Mouse (Mus musculus) limb, embryonic 14.5 days (tissue): ENCODE results near the gene Cul7. TPM values are rescaled to one million over a fixed set of nuclear protein-coding genes. Genes with fewer than 3 reads are reported as not detected.

Source experiments
- ATAC-seq: fragments of 200-750 bp; cut with Nextera tagmentation; 2 replicates; pipeline ENCODE4 v1.8.0; 2017; ENCODE audit warnings: low read depth, moderate number of reproducible peaks, moderate TSS enrichment; ENCODE audit not compliant: low FRiP score
- DNase-seq: peaks from one replicate; pipeline ENCODE4 v3.0.0-alpha.2; 2015; ENCODE audit warnings: low spot score
- H3K27ac ChIP-seq: fragments of 300-500 bp; sonication (generic); replicated peaks from 2 replicates; pipeline ENCODE4 v1.5.1; 2014; ENCODE audit warnings: low read depth, mild to moderate bottlenecking, low read length, moderate library complexity, mixed read lengths
- H3K27me3 ChIP-seq: fragments of 300-500 bp; sonication (generic); 2 replicates; pipeline ENCODE4 v1.6.1; 2014; ENCODE audit warnings: low read length, mixed read lengths; ENCODE audit not compliant: control insufficient read depth, insufficient read depth
- H3K36me3 ChIP-seq: fragments of 300-500 bp; sonication (generic); 2 replicates; pipeline ENCODE4 v1.6.1; 2014; ENCODE audit warnings: mild to moderate bottlenecking, low read length, moderate library complexity, mixed read lengths; ENCODE audit not compliant: control insufficient read depth, insufficient read depth
- H3K4me1 ChIP-seq: fragments of 300-500 bp; sonication (generic); 2 replicates; pipeline ENCODE4 v1.6.1; 2014; ENCODE audit warnings: antibody characterized with exemption, low read length, mixed read lengths; ENCODE audit not compliant: control insufficient read depth, insufficient read depth
- H3K4me2 ChIP-seq: fragments of 300-500 bp; sonication (generic); replicated peaks from 2 replicates; pipeline ENCODE4 v1.6.1; 2014; ENCODE audit warnings: low read depth, mild to moderate bottlenecking, low read length, moderate library complexity; ENCODE audit not compliant: severe bottlenecking
- H3K4me3 ChIP-seq: fragments of 300-500 bp; sonication (generic); replicated peaks from 2 replicates; pipeline ENCODE4 v1.5.1; 2014; ENCODE audit warnings: low read length
- H3K9ac ChIP-seq: fragments of 300-500 bp; sonication (generic); 2 replicates; pipeline ENCODE4 v1.6.1; 2014; ENCODE audit warnings: mild to moderate bottlenecking, low read depth, low read length, moderate library complexity; ENCODE audit not compliant: severe bottlenecking
- H3K9me3 ChIP-seq: fragments of 300-500 bp; sonication (generic); 2 replicates; pipeline ENCODE4 v1.6.1; 2016; ENCODE audit warnings: low read length; ENCODE audit not compliant: control insufficient read depth
- POLR2A ChIP-seq: fragments of 200-500 bp; IDR thresholded peaks from 2 replicates; pipeline ENCODE4 v1.8.0; 2012; ENCODE audit warnings: inconsistent platforms, mild to moderate bottlenecking, moderate library complexity, borderline replicate concordance; ENCODE audit not compliant: insufficient read depth, insufficient read length; ENCODE audit errors: extremely low read depth
- WGBS: fragments of 180-500 bp; shearing (Covaris S2); extraction: QIAGEN DNeasy Blood & Tissue Kit; methylation state at CpG from one replicate; pipeline ENCODE4 v1.1.7; 2014; 5-methylcytosine and 5-hydroxymethylcytosine counted together
- polyA plus RNA-seq, 2 experiments: library from polyadenylated mRNA; depleted of rRNA in 1 of 2; stranded (reverse) in 1 of 2; unstranded in 1 of 2; fragments of >200 nt; fragmentation: Nextera tagmentation in 1 of 2; extraction: Ambion mirVana in 1 of 2; gene quantifications; 2 replicates each; pipeline versions ENCODE4 v1.2.1 to v1.2.3; 2012 to 2014

Gene Cul7
- 135 and 149 TPM in 2 replicates for polyA plus RNA-seq (2012; rRNA removed)
- polyA plus RNA-seq (2014; fragmentation: Nextera tagmentation; extraction: Ambion mirVana) = 52.6 and 58.2 TPM in 2 replicates

- H3K9ac ChIP-seq = peak within 1 kb of the TSS; percentile 92
- DNase-seq (peak; percentile 98), ATAC-seq (peak; percentile 92)
- H3K4me3 ChIP-seq = peak within 1 kb of the TSS; percentile 76
- WGBS = 0% methylated on average over 23 of the region's 58 CpGs
- H3K4me1 ChIP-seq = peaks cover 25% of the 10 kb centered on the region
- peaks cover 52% of the 10 kb centered on the region for H3K36me3 ChIP-seq
- H3K4me2 ChIP-seq = peak within 1 kb of the TSS; percentile 63
- peak; percentile 80; the same call in 1 of the 2 replicates for TF ChIP-seq POLR2A
- peak within 1 kb of the TSS; percentile 96 for H3K27ac ChIP-seq
- H3K27me3 ChIP-seq = no peaks in the 10 kb centered on the region
- no peaks in the 10 kb centered on the region; the same call in 1 of the 2 replicates for H3K9me3 ChIP-seq
Observed at GRCm38 (mm10) chr17:46650232-46651031, at the start of gene Cul7. TSS of gene Cul7 (plus strand) at chr17:46650337.

DNA sequence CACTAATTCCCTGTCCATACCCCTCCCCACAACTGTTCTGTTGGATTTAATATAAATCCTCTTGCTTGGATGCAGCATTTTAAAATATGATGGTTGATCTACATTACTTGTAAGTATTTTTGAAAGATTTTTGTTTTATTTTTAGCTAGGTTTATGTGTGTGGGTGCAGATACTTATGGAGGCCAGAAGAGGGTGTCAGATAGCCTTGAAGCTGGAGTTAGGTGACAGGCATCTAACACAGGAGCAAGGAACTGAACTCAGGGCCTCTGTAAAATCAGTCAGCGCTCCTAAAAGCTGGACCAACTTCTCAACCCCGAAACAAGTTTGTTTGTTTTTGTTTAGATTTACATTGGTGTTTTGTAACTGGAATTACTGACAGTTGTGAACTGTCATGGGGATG, 49.6 kb upstream of the Cul7 start:
- Histone ChIP-seq H3K27me3 (no peaks in the 10 kb centered on the region), H3K4me1 (peaks cover 18% of the 10 kb centered on the region), H3K9ac (no peak overlapping the region), H3K4me3 (no peak overlapping the region), H3K27ac (no peak overlapping the region), H3K36me3 (peaks cover 10% of the 10 kb centered on the region), H3K4me2 (no peak overlapping the region), H3K9me3 (no peaks in the 10 kb centered on the region)
- 87% methylated on average over 2 of the region's 2 CpGs for WGBS
- DNase-seq (no peak), ATAC-seq (no peak)
- no peak for TF ChIP-seq POLR2A

GRCm38 (mm10) chr17:46602212-46602611, 47.9 kb upstream of the Cul7 start:
- no peaks in the 10 kb centered on the region for H3K27me3 ChIP-seq
- H3K9ac ChIP-seq = no peak overlapping the region
- H3K4me3 ChIP-seq = no peak overlapping the region
- H3K36me3 ChIP-seq = peaks cover 5% of the 10 kb centered on the region; the same call in 1 of the 2 replicates
- peak overlapping the region; percentile 48; the same call in 1 of the 2 replicates for H3K27ac ChIP-seq
- DNase-seq = peak; percentile 55
- 37% methylated on average over 9 of the region's 9 CpGs for WGBS
- peaks cover 17% of the 10 kb centered on the region for H3K4me1 ChIP-seq
- no peaks in the 10 kb centered on the region for H3K9me3 ChIP-seq
- peak; percentile 60 for ATAC-seq
- no peak overlapping the region for H3K4me2 ChIP-seq
- TF ChIP-seq POLR2A = no peak

- TF ChIP-seq POLR2A = no peak
- no peak overlapping the region for H3K27ac ChIP-seq
- no peak overlapping the region for H3K4me2 ChIP-seq
Observed at GRCm38 (mm10) chr17:46603229-46603628, 46.9 kb upstream of the Cul7 start.

DNA sequence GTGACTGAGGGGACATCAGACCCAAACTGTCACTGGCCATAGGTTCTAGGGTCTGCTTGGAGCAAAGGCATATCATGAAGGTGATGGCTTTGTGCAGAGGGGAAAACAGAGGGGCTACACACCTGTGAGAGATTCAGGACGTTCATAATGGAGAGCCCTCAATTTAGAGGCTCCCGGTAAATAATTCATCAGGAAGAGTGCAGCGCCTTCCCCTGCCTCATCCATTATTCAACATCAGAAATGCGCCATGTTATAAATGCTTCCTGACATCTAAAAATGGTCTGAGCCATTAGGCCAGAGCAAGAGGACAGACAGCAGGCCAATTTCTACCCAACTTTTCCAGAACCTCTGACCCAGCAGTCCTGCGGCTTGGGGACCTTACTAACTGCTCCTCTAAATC, 45.0 kb upstream of the Cul7 start:
- H3K4me3 ChIP-seq = no peak overlapping the region
- no peak overlapping the region for H3K4me2 ChIP-seq
- no peak overlapping the region for H3K9ac ChIP-seq
- ATAC-seq (no peak), DNase-seq (no peak)
- H3K9me3 ChIP-seq = no peaks in the 10 kb centered on the region
- H3K36me3 ChIP-seq = no peaks in the 10 kb centered on the region
- H3K27me3 ChIP-seq = no peaks in the 10 kb centered on the region
- TF ChIP-seq POLR2A = no peak
- 78% methylated on average over 5 of the region's 5 CpGs for WGBS
- no peak overlapping the region for H3K27ac ChIP-seq
- H3K4me1 ChIP-seq = peaks cover 24% of the 10 kb centered on the region

More at GRCm38 (mm10) chr17:46603229-46603628, 46.9 kb upstream of the Cul7 start:
- ATAC-seq = no peak
- H3K36me3 ChIP-seq = no peaks in the 10 kb centered on the region
- H3K4me3 ChIP-seq = no peak overlapping the region
- WGBS = 93% methylated on average over 4 of the region's 4 CpGs
- no peak overlapping the region for H3K9ac ChIP-seq
- no peaks in the 10 kb centered on the region for H3K9me3 ChIP-seq
- H3K27me3 ChIP-seq = no peaks in the 10 kb centered on the region
- DNase-seq = no peak
- peaks cover 20% of the 10 kb centered on the region for H3K4me1 ChIP-seq
